Mouse (Mus musculus): ENCODE data around the gene Lrrc75a. TPM values are rescaled to one million over a fixed set of nuclear protein-coding genes. Genes with fewer than 3 reads are reported as not detected.

The Lrrc75a gene
- polyA plus RNA-seq, 1 experiment, result 6.9 TPM

DNA sequence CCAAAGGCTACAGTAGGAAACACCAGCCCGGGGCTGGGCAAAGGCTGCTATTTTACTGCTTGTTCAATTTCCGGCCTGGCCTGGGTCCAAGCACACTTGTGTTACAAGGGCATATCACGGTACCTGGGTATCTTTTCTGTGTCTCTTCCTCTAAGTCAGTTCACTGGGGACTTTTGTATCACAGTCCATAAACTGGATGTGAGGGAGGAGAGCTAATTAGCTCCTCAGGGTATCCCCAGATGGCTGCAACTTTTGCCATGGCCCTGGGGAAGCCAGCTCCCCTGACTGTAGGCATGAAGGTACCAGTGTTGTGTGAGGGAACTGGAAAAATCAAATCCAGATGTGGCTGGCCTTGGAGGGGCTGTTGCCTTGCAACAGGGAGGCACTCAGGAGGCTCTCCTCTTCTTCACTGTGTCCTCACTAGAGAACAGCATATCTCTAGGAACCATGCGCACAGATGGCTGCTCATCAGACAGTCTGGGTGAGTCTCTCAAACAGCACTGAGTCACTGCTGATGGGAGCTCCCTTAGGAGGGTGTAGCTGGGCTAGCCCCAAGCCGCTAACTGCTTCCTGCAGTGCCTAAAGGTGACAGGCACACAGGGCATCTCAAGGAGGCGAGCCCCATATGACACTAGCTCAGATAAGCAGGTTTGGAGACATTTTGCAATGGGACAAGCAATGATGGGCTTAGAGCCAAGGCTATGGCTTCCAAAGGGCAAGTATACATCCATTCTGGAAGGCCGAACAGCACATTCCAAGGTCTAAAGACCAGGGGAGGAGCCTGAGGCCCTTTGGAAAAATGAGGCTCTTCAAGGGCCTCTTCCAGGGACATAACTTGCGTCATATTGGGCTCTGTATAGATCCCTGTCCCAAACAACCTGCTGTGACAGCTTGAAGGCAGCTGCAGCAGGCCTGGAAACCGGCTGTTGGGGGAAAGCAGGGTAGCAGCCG lies 23.7 kb downstream of the Lrrc75a start:
- Histone ChIP-seq H3K4me1 (replicated peaks; ENCODE audit: control insufficient read depth, insufficient read depth, low read length) (peaks cover 6% of the 10 kb centered on the region), H3K4me3 (ENCODE audit: control insufficient read depth, insufficient read depth, low read length) (no peak overlapping the region), H3K36me3 (ENCODE audit: control insufficient read depth, insufficient read depth, low read length) (no peaks in the 10 kb centered on the region), H3K27ac (ENCODE audit: control insufficient read depth, insufficient read depth, low read length) (no peak overlapping the region), H3K27me3 (ENCODE audit: control insufficient read depth, insufficient read depth, low read length) (no peaks in the 10 kb centered on the region)
- WGBS, result 83% methylated on average over 10 of the region's 10 CpGs
- no peak for DNase-seq
- TF ChIP-seq CTCF (IDR thresholded peaks at IDR 0.05; ENCODE audit: borderline replicate concordance, control insufficient read depth, extremely low read depth, insufficient read depth, low read length, poor library complexity) (no peak), POLR2A (IDR thresholded peaks at IDR 0.05; ENCODE audit: control insufficient read depth, extremely low read depth, insufficient read depth, low read length, poor library complexity) (no peak)

DNA sequence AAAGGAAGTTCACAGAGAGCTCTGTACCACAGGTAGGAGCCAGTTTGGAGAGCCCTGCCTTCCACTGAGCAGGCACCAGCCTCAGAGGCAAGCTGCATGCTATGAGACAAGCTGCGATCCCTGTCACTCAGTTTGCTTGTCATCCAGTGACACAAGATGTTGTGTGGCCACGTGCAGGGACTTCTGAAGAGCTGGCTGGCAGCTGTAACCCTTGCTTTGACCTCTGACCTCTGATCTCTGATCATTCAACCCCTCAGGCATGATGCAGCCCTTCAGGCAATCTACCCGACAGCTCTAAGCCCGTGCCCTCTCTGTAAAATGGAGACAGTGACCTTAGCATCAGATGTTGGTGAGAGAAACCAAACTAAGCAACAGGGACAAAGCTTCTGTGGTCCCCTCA lies 25.5 kb downstream of the Lrrc75a start:
- Histone ChIP-seq H3K27me3 (ENCODE audit: control insufficient read depth, insufficient read depth, low read length) (no peaks in the 10 kb centered on the region), H3K27ac (ENCODE audit: control insufficient read depth, insufficient read depth, low read length) (no peak overlapping the region), H3K4me3 (ENCODE audit: control insufficient read depth, insufficient read depth, low read length) (no peak overlapping the region), H3K36me3 (ENCODE audit: control insufficient read depth, insufficient read depth, low read length) (no peaks in the 10 kb centered on the region), H3K4me1 (replicated peaks; ENCODE audit: control insufficient read depth, insufficient read depth, low read length) (no peaks in the 10 kb centered on the region)
- WGBS, result 96% methylated on average over 4 of the region's 4 CpGs
- DNase-seq, result no peak
- TF ChIP-seq POLR2A (IDR thresholded peaks at IDR 0.05; ENCODE audit: control insufficient read depth, extremely low read depth, insufficient read depth, low read length, poor library complexity) (no peak), CTCF (IDR thresholded peaks at IDR 0.05; ENCODE audit: borderline replicate concordance, control insufficient read depth, extremely low read depth, insufficient read depth, low read length, poor library complexity) (no peak)

DNA sequence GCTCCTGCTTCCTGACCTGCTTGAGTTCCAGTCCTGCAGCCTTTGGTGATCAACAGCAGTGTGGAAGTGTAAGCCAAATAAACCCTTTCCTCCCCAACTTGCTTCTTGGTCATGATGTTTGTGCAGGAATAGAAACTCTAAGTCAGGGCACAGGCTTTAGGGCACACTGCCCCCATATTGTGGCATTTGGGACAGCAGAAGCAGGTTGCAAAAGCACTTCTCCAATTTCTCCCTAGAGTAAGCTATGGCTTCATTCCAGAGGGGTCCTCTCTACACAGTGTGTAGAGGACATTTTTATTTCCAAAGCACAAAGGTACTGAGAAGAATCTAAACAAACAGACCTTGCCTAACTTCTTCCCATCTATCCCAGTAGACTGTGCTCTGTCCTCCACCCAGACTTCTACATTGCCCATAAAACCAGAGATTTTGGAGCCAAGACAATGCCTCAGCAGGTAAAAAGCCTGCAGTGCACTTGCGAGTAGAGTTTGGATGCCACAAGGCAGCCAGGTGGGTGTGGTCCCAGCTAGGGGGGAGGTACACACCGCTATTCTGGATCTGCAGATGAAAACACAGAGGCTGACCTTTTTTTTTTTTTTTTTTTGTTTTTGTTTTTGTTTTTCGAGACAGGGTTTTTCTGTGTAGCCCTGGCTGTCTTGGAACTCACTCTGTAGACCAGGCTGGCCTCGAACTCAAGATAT lies 26.6 kb downstream of the Lrrc75a start:
- H3K4me3 ChIP-seq (ENCODE audit: control insufficient read depth, insufficient read depth, low read length), result no peak overlapping the region
- TF ChIP-seq POLR2A (IDR thresholded peaks at IDR 0.05; ENCODE audit: control insufficient read depth, extremely low read depth, insufficient read depth, low read length, poor library complexity), result no peak
- TF ChIP-seq CTCF (IDR thresholded peaks at IDR 0.05; ENCODE audit: borderline replicate concordance, control insufficient read depth, extremely low read depth, insufficient read depth, low read length, poor library complexity), result no peak
- H3K27me3 ChIP-seq (ENCODE audit: control insufficient read depth, insufficient read depth, low read length), result no peaks in the 10 kb centered on the region
- H3K4me1 ChIP-seq (replicated peaks; ENCODE audit: control insufficient read depth, insufficient read depth, low read length), result no peaks in the 10 kb centered on the region
- WGBS, result 77% methylated on average over 4 of the region's 4 CpGs
- no peaks in the 10 kb centered on the region for H3K36me3 ChIP-seq (ENCODE audit: control insufficient read depth, insufficient read depth, low read length)
- no peak overlapping the region for H3K27ac ChIP-seq (ENCODE audit: control insufficient read depth, insufficient read depth, low read length)
- no peak for DNase-seq

DNA sequence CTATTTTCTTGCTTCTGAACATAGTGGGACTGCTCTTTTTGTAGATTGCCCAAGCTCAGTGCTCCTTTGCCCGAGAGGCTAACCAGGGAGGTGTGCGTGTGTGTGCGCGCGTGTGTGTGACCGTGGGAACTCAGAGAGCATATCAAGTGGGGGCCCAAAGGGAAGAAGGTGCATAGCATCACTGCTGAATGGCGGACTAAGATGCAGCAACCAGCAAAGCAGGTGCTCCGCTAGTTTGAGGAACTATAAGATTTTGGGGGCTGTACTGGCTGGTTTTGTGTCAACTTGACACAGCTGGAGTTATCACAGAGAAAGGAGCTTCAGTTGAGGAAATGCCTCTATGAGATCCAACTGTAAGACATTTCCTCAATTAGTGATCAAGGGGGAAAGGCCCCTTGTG lies 27.2 kb downstream of the Lrrc75a start:
- Histone ChIP-seq H3K4me1 (replicated peaks; ENCODE audit: control insufficient read depth, insufficient read depth, low read length) (no peaks in the 10 kb centered on the region), H3K36me3 (ENCODE audit: control insufficient read depth, insufficient read depth, low read length) (no peaks in the 10 kb centered on the region)

DNA sequence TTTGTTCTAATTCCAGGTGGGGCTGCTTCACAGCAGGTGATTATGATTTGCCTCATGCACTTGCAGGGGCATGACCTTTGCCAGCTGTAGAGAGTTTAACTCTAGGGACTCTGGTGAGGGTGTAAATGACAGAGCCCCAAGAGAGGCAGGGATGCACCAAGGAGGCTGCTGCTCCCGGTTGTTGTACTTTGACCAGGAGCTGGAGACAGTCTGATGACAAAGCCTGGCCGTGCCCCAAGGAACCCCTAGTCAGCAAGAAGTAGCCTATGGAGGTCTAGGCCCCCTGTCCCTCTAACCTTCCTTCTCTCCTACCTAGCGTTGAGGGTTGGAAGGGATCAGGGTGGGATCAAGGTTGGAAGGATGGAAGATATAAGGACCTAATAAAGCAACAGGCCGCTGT lies 32.9 kb downstream of the Lrrc75a start:
- Histone ChIP-seq H3K27me3 (ENCODE audit: control insufficient read depth, insufficient read depth, low read length) (no peaks in the 10 kb centered on the region), H3K36me3 (ENCODE audit: control insufficient read depth, insufficient read depth, low read length) (no peaks in the 10 kb centered on the region), H3K4me3 (ENCODE audit: control insufficient read depth, insufficient read depth, low read length) (no peak overlapping the region), H3K4me1 (replicated peaks; ENCODE audit: control insufficient read depth, insufficient read depth, low read length) (no peaks in the 10 kb centered on the region), H3K27ac (ENCODE audit: control insufficient read depth, insufficient read depth, low read length) (no peak overlapping the region)
- TF ChIP-seq POLR2A (IDR thresholded peaks at IDR 0.05; ENCODE audit: control insufficient read depth, extremely low read depth, insufficient read depth, low read length, poor library complexity) (no peak), CTCF (IDR thresholded peaks at IDR 0.05; ENCODE audit: borderline replicate concordance, control insufficient read depth, extremely low read depth, insufficient read depth, low read length, poor library complexity) (no peak)
- WGBS, result 97% methylated on average over 4 of the region's 4 CpGs
- DNase-seq, result no peak

More for the DNA sequence above, 27.2 kb downstream of the Lrrc75a start:
- no peak overlapping the region for H3K27ac ChIP-seq (ENCODE audit: control insufficient read depth, insufficient read depth, low read length)
- DNase-seq, result no peak
- H3K4me3 ChIP-seq (ENCODE audit: control insufficient read depth, insufficient read depth, low read length), result no peak overlapping the region
- TF ChIP-seq POLR2A (IDR thresholded peaks at IDR 0.05; ENCODE audit: control insufficient read depth, extremely low read depth, insufficient read depth, low read length, poor library complexity), result no peak
- H3K27me3 ChIP-seq (ENCODE audit: control insufficient read depth, insufficient read depth, low read length), result no peaks in the 10 kb centered on the region
- WGBS, result 52% methylated on average over 8 of the region's 8 CpGs

DNA sequence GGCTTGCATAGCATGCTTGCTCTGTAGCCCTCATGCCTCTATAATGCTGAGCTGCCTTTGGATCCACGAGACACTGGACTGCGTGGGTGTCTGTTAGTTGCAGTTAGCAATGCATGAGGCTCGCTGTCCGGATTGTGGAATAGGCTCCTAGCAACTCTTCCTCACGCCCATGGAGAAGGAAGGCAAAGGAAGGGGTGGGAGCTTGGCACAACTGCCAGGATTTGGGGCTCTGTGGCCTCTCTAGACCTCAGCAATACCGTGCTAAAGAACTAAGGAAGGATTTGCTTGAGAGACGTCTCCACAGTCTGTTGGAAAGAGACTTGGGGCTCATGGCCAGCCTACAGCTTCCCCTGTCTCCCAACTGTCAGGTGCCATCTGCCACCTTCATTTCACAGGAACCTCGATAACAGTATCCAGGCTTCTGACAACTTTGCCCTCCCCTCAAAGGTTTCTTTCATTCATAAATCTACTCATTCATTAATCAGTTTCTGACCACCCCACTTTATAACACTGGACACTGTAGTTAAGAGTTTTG lies 33.4 kb downstream of the Lrrc75a start:
- 95% methylated on average over 8 of the region's 8 CpGs for WGBS
- H3K4me1 ChIP-seq (replicated peaks; ENCODE audit: control insufficient read depth, insufficient read depth, low read length), result no peaks in the 10 kb centered on the region
- no peaks in the 10 kb centered on the region for H3K27me3 ChIP-seq (ENCODE audit: control insufficient read depth, insufficient read depth, low read length)
- H3K36me3 ChIP-seq (ENCODE audit: control insufficient read depth, insufficient read depth, low read length), result no peaks in the 10 kb centered on the region
- no peak for DNase-seq
- H3K27ac ChIP-seq (ENCODE audit: control insufficient read depth, insufficient read depth, low read length), result no peak overlapping the region
- H3K4me3 ChIP-seq (ENCODE audit: control insufficient read depth, insufficient read depth, low read length), result no peak overlapping the region
- no peak for TF ChIP-seq POLR2A (IDR thresholded peaks at IDR 0.05; ENCODE audit: control insufficient read depth, extremely low read depth, insufficient read depth, low read length, poor library complexity)
- no peak for TF ChIP-seq CTCF (IDR thresholded peaks at IDR 0.05; ENCODE audit: borderline replicate concordance, control insufficient read depth, extremely low read depth, insufficient read depth, low read length, poor library complexity)
